Mouse (Mus musculus) MEL (cell line): Measurements from ENCODE around the gene Gm21885. TPM values are rescaled to one million over a fixed set of nuclear protein-coding genes. Genes with fewer than 3 reads are reported as not detected.
A peak's percentile ranks its signal among the peaks of the same experiment; 100 is the strongest.

Experiments used
- DNase-seq: peaks from one replicate; pipeline ENCODE4 v3.0.0; 2011; ENCODE audit warnings: low read depth, low spot score
- H3K27ac ChIP-seq: 2 replicates; pipeline ENCODE4 v1.5.1; 2012; ENCODE audit warnings: low read depth, mild to moderate bottlenecking, control low read depth, low read length, moderate library complexity; ENCODE audit not compliant: control insufficient read depth
- H3K27me3 ChIP-seq, 2 experiments: fragments of 150-350 bp in 1 of 2; sonication (generic) in 1 of 2; 2 replicates each; pipeline ENCODE4 v1.6.1; 2012; ENCODE audit warnings: low read length in 2 of 2, mild to moderate bottlenecking in 2 of 2, improper control_type of control experiment in 1 of 2, moderate library complexity in 1 of 2; ENCODE audit not compliant: insufficient read depth in 2 of 2, control insufficient read depth in 1 of 2
- H3K36me3 ChIP-seq, 2 experiments: 2 replicates each; pipeline ENCODE4 v1.6.1; 2012 to 2014; ENCODE audit warnings: low read length in 2 of 2, improper control_type of control experiment in 1 of 2, inconsistent platforms in 1 of 2, mild to moderate bottlenecking in 1 of 2; ENCODE audit not compliant: insufficient read depth in 2 of 2, control insufficient read depth in 1 of 2
- H3K4me1 ChIP-seq, 2 experiments: fragments of 150-350 bp in 1 of 2; sonication (generic) in 1 of 2; 2 replicates each; pipeline ENCODE4 v1.6.1; 2012; ENCODE audit warnings: low read length in 2 of 2, improper control_type of control experiment in 1 of 2, mild to moderate bottlenecking in 1 of 2; ENCODE audit not compliant: insufficient read depth in 2 of 2, control insufficient read depth in 1 of 2
- H3K4me3 ChIP-seq, 2 experiments: fragments of 150-350 bp in 1 of 2; sonication (generic) in 1 of 2; 2 replicates each; pipeline ENCODE4 v1.5.1; 2012; ENCODE audit warnings: low read depth in 2 of 2, low read length in 2 of 2, mild to moderate bottlenecking in 2 of 2, moderate library complexity in 2 of 2, control low read depth in 1 of 2, improper control_type of control experiment in 1 of 2; ENCODE audit not compliant: control insufficient read depth in 1 of 2, insufficient read depth in 1 of 2
- H3K79me2 ChIP-seq: 2 replicates; pipeline ENCODE4 v1.6.1; 2012; ENCODE audit warnings: mild to moderate bottlenecking, low read length, moderate library complexity; ENCODE audit not compliant: control insufficient read depth, poor library complexity, insufficient read depth
- H3K9ac ChIP-seq: 2 replicates; pipeline ENCODE4 v1.6.1; 2012; ENCODE audit warnings: low read depth, mild to moderate bottlenecking, control low read depth, low read length, moderate library complexity; ENCODE audit not compliant: control insufficient read depth, poor library complexity, severe bottlenecking
- H3K9me3 ChIP-seq: fragments of 150-350 bp; sonication (generic); replicated peaks from 2 replicates; pipeline ENCODE4 v1.6.1; 2012; ENCODE audit warnings: mild to moderate bottlenecking, low read length, improper control_type of control experiment, moderate library complexity; ENCODE audit not compliant: insufficient read depth
- EP300 ChIP-seq, 2 experiments: IDR thresholded peaks; 2 replicates each; pipeline ENCODE4 v1.6.1; 2011; ENCODE audit warnings: improper control_type of control experiment in 2 of 2, low read length in 2 of 2, low read depth in 1 of 2, mild to moderate bottlenecking in 1 of 2
- ETS1 ChIP-seq: IDR thresholded peaks from 2 replicates; pipeline ENCODE4 v1.6.1; 2012; ENCODE audit warnings: low read depth, mild to moderate bottlenecking, inconsistent platforms, low read length, improper control_type of control experiment, moderate library complexity
- HCFC1 ChIP-seq: IDR thresholded peaks from 2 replicates; pipeline ENCODE4 v1.6.1; 2012; ENCODE audit warnings: low read depth, mild to moderate bottlenecking, inconsistent platforms, low read length, improper control_type of control experiment, moderate library complexity
- MYC ChIP-seq: IDR thresholded peaks from 2 replicates; pipeline ENCODE4 v1.6.1; 2011; ENCODE audit warnings: low read depth, mild to moderate bottlenecking, low read length, improper control_type of control experiment, moderate library complexity
- NRF1 ChIP-seq: IDR thresholded peaks from 2 replicates; pipeline ENCODE4 v1.6.1; 2014; ENCODE audit warnings: low read depth, mild to moderate bottlenecking, inconsistent platforms, low read length, improper control_type of control experiment, moderate library complexity; ENCODE audit not compliant: poor library complexity, insufficient read depth, severe bottlenecking
- POLR2AphosphoS2 ChIP-seq: IDR thresholded peaks from 2 replicates; pipeline ENCODE4 v1.6.1; 2011; ENCODE audit warnings: low read length, improper control_type of control experiment
- POLR2AphosphoS5 ChIP-seq: IDR thresholded peaks from 2 replicates; pipeline ENCODE4 v1.6.1; 2012; ENCODE audit warnings: low read depth, borderline replicate concordance, mild to moderate bottlenecking, inconsistent platforms, low read length, moderate library complexity, mixed read lengths
- RAD21 ChIP-seq: IDR thresholded peaks from 2 replicates; pipeline ENCODE4 v1.6.1; 2011; ENCODE audit warnings: mild to moderate bottlenecking, low read depth, low read length, improper control_type of control experiment
- UBTF ChIP-seq: IDR thresholded peaks from 2 replicates; pipeline ENCODE4 v1.6.1; 2012; ENCODE audit warnings: low read depth, mild to moderate bottlenecking, inconsistent platforms, low read length, improper control_type of control experiment, moderate library complexity, borderline replicate concordance; ENCODE audit not compliant: insufficient read depth
- ZC3H11A ChIP-seq: IDR thresholded peaks from 2 replicates; pipeline ENCODE4 v1.6.1; 2012; ENCODE audit warnings: low read depth, mild to moderate bottlenecking, inconsistent platforms, low read length, improper control_type of control experiment
- ZKSCAN1 ChIP-seq: IDR thresholded peaks from 2 replicates; pipeline ENCODE4 v1.6.1; 2012; ENCODE audit warnings: low read depth, mild to moderate bottlenecking, inconsistent platforms, low read length, improper control_type of control experiment, moderate library complexity
- ZNF384 ChIP-seq: IDR thresholded peaks from 2 replicates; pipeline ENCODE4 v1.6.1; 2012; ENCODE audit warnings: low read depth, mild to moderate bottlenecking, inconsistent platforms, low read length, improper control_type of control experiment
- polyA plus RNA-seq, 2 experiments: library from polyadenylated mRNA; stranded (reverse) in 1 of 2; unstranded in 1 of 2; fragments of >175 nt in 1 of 2; fragments of >200 nt in 1 of 2; gene quantifications; 2 replicates each; pipeline versions ENCODE4 v1.2.1 to v1.2.4; 2012; ENCODE audit warnings: low replicate concordance in 2 of 2, low read depth in 1 of 2; ENCODE audit not compliant: insufficient read length in 2 of 2, insufficient read depth in 1 of 2, missing spikeins in 1 of 2
- total RNA-seq: library from RNA; depleted of rRNA; stranded (reverse); fragments of 300-350 nt; gene quantifications from 2 replicates; pipeline ENCODE4 v1.2.3, GENCODE M21; 2012

Gene Gm21885
- total and polyA plus RNA-seq, 3 experiments: 0.74 TPM; not detected in 2

DNA sequence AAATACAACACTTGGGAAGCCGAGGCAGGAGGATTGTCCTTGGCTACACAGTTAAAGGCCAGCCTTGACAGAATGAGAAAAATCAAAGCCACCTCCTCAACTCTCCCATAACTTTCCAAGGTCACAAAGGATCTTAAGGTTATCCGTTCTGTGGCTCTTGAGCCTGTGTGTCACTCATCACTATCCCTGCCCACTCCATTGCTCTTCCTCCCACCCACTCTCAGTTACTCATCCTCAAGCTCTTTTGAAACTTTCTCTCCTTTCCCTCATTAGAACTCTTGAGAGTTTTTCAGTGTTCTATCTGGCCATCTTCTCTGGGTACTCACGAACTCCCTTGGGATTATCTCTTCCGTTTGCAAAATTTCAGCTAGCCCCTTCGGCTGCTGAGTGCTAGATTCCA lies 42.9 kb downstream of the Gm21885 start:
- no peak overlapping the region for H3K27ac ChIP-seq
- H3K9me3 ChIP-seq: no peaks in the 10 kb centered on the region
- H3K36me3 ChIP-seq: peaks cover 4 to 27% of the 10 kb centered on the region in 2 experiments
- no peak for DNase-seq
- H3K9ac ChIP-seq: no peak overlapping the region
- H3K79me2 ChIP-seq: peaks cover 31% of the 10 kb centered on the region
- no peak for TF ChIP-seq HCFC1
- no peak for TF ChIP-seq NRF1
- no peak for TF ChIP-seq ZKSCAN1
- TF ChIP-seq ETS1: no peak
- no peak for TF ChIP-seq EP300 (IDR thresholded peaks at IDR 0.05; ENCODE audit: low read depth in 1 of 2, low read length in 2 of 2)
- TF ChIP-seq ZC3H11A: no peak
- TF ChIP-seq POLR2AphosphoS5: no peak
- no peak for TF ChIP-seq POLR2AphosphoS2
- no peak for TF ChIP-seq ZNF384
- no peak for TF ChIP-seq RAD21
- H3K4me1 ChIP-seq: peaks cover 8 to 16% of the 10 kb centered on the region in 2 experiments
- H3K27me3 ChIP-seq: no peaks in the 10 kb centered on the region
- H3K4me3 ChIP-seq: no peak overlapping the region

DNA sequence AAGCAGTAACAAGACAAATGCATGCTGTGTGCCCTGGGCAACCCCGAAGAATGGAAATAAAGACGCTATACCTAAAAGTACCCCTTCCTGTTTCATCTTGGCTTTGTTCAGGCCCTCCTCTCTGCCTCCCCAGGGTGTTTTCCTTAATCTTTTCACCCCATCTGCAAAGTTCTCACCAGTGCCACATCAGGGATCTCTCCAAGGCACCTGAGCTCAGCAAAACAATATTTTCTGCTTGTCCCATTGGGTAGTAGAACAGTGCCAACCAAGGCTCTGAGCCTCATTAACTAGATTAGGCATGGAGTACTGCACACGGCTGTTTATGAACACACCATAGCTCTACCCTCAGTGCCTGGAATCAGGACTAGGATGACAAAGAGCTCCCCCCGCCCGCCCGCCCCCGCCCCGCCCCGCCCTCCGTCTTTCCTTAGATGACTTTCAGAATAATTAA lies 45.3 kb downstream of the Gm21885 start:
- H3K27me3 ChIP-seq: no peaks in the 10 kb centered on the region
- H3K36me3 ChIP-seq: peaks cover 0 to 19% of the 10 kb centered on the region in 2 experiments; a peak in 2 of 4 replicates
- H3K9me3 ChIP-seq: no peaks in the 10 kb centered on the region
- H3K27ac ChIP-seq: no peak overlapping the region
- TF ChIP-seq MYC: no peak
- TF ChIP-seq EP300 (IDR thresholded peaks at IDR 0.05; ENCODE audit: low read depth in 1 of 2, low read length in 2 of 2): no peak
- TF ChIP-seq UBTF: no peak
- peaks cover 12% of the 10 kb centered on the region for H3K79me2 ChIP-seq
- DNase-seq: no peak
- H3K9ac ChIP-seq: no peak overlapping the region
- peaks cover 3 to 13% of the 10 kb centered on the region in 2 experiments; a peak in 3 of 4 replicates for H3K4me1 ChIP-seq
- peak overlapping the region in 1 of 2 experiments; percentile 67; a peak in 2 of 4 replicates for H3K4me3 ChIP-seq
